Mouse (Mus musculus) layer of hippocampus, adult 11-12 months (tissue): ENCODE results near the gene Agtr1b.
A peak's percentile ranks its signal among the peaks of the same experiment; 100 is the strongest.

Source experiments
- DNase-seq: peaks from one replicate; pipeline ENCODE4 v3.0.0; 2022; ENCODE audit warnings: low spot score

The Agtr1b gene

GRCm38 (mm10) chr3:20366558-20367522, at the start of gene Agtr1b:
Gene Agtr1b (minus strand): TSS chr3:20367177.
- no peak for DNase-seq

GRCm38 (mm10) chr3:20353598-20353997, 13.4 kb downstream of the Agtr1b start:
- no peak for DNase-seq

GRCm38 (mm10) chr3:20348206-20348605, 18.8 kb downstream of the Agtr1b start:
- no peak for DNase-seq

- DNase-seq: no peak
Measured at GRCm38 (mm10) chr3:20340402-20340801, 26.6 kb downstream of the Agtr1b start.

GRCm38 (mm10) chr3:20334681-20335080, 32.3 kb downstream of the Agtr1b start:
- no peak for DNase-seq

- no peak for DNase-seq
Measured at GRCm38 (mm10) chr3:20317233-20317632, 49.7 kb downstream of the Agtr1b start.

- no peak for DNase-seq
Measured at GRCm38 (mm10) chr3:20309142-20309541, 57.8 kb downstream of the Agtr1b start.

- DNase-seq: no peak
Measured at GRCm38 (mm10) chr3:20307256-20307655, 59.7 kb downstream of the Agtr1b start.

GRCm38 (mm10) chr3:20304758-20305352, 62.1 kb downstream of the Agtr1b start:
- DNase-seq: peak; percentile 35

GRCm38 (mm10) chr3:20295546-20295945, 71.4 kb downstream of the Agtr1b start:
- DNase-seq: no peak

GRCm38 (mm10) chr3:20294542-20295348, 72.2 kb downstream of the Agtr1b start:
- no peak for DNase-seq

- DNase-seq: no peak
Measured at GRCm38 (mm10) chr3:20291370-20291769, 75.6 kb downstream of the Agtr1b start.

GRCm38 (mm10) chr3:20288761-20289160, 78.2 kb downstream of the Agtr1b start:
- DNase-seq: no peak

GRCm38 (mm10) chr3:20281796-20282195, 85.2 kb downstream of the Agtr1b start:
- no peak for DNase-seq

GRCm38 (mm10) chr3:20275633-20276032, 91.3 kb downstream of the Agtr1b start, which contains the start of gene Cpb1:
Gene Cpb1 (minus strand): TSS chr3:20275733.
- DNase-seq: no peak
